Mouse (Mus musculus) limb, embryonic 12.5 days (tissue): ENCODE data around the gene Mipol1. TPM values are rescaled to one million over a fixed set of nuclear protein-coding genes. Genes with fewer than 3 reads are reported as not detected.
"Not testable (repeated sequence)": the region's sequence is repeated elsewhere in the genome, so short reads cannot be mapped to it uniquely, and the experiment has no call there.

Experiments
- ATAC-seq: fragments of 200-750 bp; cut with Nextera tagmentation; 2 replicates; pipeline ENCODE4 v1.8.0; 2017; ENCODE audit warnings: low read depth, moderate TSS enrichment; ENCODE audit not compliant: insufficient number of reproducible peaks, insufficient read depth, low FRiP score, low TSS enrichment
- H3K27ac ChIP-seq: fragments of 300-500 bp; sonication (generic); 2 replicates; pipeline ENCODE4 v1.5.1; 2016; ENCODE audit warnings: mild to moderate bottlenecking, moderate library complexity
- H3K27me3 ChIP-seq: fragments of 300-500 bp; sonication (generic); 2 replicates; pipeline ENCODE4 v1.6.1; 2016; ENCODE audit warnings: mild to moderate bottlenecking, moderate library complexity
- H3K36me3 ChIP-seq: fragments of 300-500 bp; sonication (generic); 2 replicates; pipeline ENCODE4 v1.6.1; 2016; ENCODE audit warnings: mild to moderate bottlenecking, moderate library complexity
- H3K4me1 ChIP-seq: fragments of 300-500 bp; sonication (generic); replicated peaks from 2 replicates; pipeline ENCODE4 v1.6.1; 2016
- H3K4me2 ChIP-seq: fragments of 300-500 bp; sonication (generic); 2 replicates; pipeline ENCODE4 v1.6.1; 2016; ENCODE audit warnings: mild to moderate bottlenecking, moderate library complexity
- H3K4me3 ChIP-seq: fragments of 300-500 bp; sonication (generic); replicated peaks from 2 replicates; pipeline ENCODE4 v1.5.1; 2016; ENCODE audit warnings: mild to moderate bottlenecking
- H3K9ac ChIP-seq: fragments of 300-500 bp; sonication (generic); replicated peaks from 2 replicates; pipeline ENCODE4 v1.6.1; 2016; ENCODE audit warnings: mild to moderate bottlenecking, moderate library complexity
- H3K9me3 ChIP-seq: fragments of 300-500 bp; sonication (generic); 2 replicates; pipeline ENCODE4 v1.6.1; 2016; ENCODE audit warnings: mild to moderate bottlenecking, moderate library complexity
- WGBS: fragments of 180-500 bp; shearing (Covaris S2); methylation state at CpG from one replicate; pipeline ENCODE4 v1.1.7; 2016; 5-methylcytosine and 5-hydroxymethylcytosine counted together
- polyA plus RNA-seq: library from polyadenylated mRNA; unstranded; fragments of >200 nt; fragmentation: Nextera tagmentation; extraction: Ambion mirVana; gene quantifications from 2 replicates; pipeline ENCODE4 v1.2.1, GENCODE M21; 2016

Gene Mipol1
- polyA plus RNA-seq, 1 experiment from 2014 or later: 8.9 TPM

DNA sequence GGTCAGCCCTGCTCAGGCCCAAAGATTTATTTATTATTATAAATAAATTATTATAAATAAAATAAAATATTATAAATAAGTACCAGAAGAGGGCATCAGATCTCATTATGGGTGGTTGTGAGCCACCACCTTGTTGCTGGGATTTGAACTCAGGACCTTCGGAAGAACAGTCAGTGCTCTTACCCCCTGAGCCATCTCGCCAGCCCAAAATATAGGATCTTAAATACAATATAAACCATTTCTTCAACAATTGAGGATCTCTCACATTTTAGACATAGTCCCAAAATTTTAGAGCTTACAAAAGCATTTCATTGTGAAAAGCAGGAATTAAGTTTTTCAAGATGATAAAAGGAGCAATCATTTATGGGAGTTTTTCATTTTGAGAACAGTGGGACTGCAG is 30.8 kb upstream of the Mipol1 start:
- H3K4me3 ChIP-seq: no peak overlapping the region
- H3K4me1 ChIP-seq: no peaks in the 10 kb centered on the region; the same call in 1 of the 2 replicates
- H3K36me3 ChIP-seq: no peaks in the 10 kb centered on the region
- ATAC-seq: no peak
- H3K4me2 ChIP-seq: no peak overlapping the region
- WGBS: 93% methylated on average over 2 of the region's 2 CpGs
- no peaks in the 10 kb centered on the region for H3K9me3 ChIP-seq
- no peak overlapping the region for H3K9ac ChIP-seq
- peaks cover 29% of the 10 kb centered on the region for H3K27me3 ChIP-seq
- H3K27ac ChIP-seq: no peak overlapping the region

DNA sequence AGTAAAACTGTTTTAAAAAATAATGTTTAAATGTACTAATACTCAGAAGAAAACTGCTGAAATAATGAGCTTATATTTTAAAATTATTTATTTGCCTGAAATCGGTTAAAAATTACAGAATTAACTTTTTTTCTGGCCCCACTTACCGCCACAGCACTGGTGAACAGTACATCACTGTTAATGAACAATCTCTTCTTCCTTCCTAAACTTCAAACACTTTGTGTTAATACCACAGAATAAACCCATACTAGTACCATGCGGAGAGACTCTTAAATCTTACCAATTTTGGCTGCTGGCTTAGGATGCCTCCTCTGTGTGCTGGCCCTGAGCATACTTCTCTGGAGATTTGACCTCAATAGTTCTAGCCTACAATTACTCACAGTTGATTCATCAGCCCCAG is 28.3 kb upstream of the Mipol1 start:
- Histone ChIP-seq H3K4me1 (no peaks in the 10 kb centered on the region; the same call in 1 of the 2 replicates), H3K27me3 (peaks cover 17% of the 10 kb centered on the region), H3K4me2 (no peak overlapping the region), H3K9me3 (no peaks in the 10 kb centered on the region), H3K4me3 (no peak overlapping the region), H3K9ac (no peak overlapping the region), H3K27ac (no peak overlapping the region), H3K36me3 (no peaks in the 10 kb centered on the region)
- ATAC-seq: no peak
- 90% methylated on average over 3 of the region's 3 CpGs for WGBS

DNA sequence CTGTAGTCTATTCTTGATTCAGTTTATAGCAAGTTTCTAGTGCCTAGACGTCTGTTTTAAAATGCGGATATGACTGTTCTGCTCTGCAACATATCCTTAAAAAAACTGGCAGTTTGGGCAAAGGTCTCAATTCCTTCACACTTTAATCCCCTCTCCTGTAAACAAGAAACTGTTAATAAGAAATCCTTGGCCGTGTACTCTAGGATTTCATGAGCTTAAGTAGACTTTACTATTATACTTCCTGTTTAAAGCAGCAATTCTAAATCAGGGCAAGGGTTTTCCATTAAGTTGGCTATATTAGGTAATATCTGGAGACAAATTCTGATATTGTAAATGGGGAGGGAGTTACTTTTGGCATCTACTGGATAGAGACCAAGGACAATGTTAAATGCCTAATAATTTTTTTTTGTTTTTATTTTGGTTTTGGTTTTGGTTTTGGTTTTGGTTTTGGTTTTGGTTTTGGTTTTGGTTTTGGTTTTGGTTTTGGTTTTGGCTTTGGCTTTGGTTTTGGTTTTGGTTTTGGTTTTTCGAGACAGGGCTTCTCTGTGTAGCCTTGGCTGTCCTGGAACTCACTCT is 25.9 kb upstream of the Mipol1 start:
- WGBS: 83% methylated on average over 4 of the region's 4 CpGs
- Histone ChIP-seq H3K4me2 (no peak overlapping the region), H3K4me3 (no peak overlapping the region), H3K9ac (no peak overlapping the region), H3K27ac (no peak overlapping the region), H3K9me3 (no peaks in the 10 kb centered on the region), H3K27me3 (no peaks in the 10 kb centered on the region), H3K36me3 (no peaks in the 10 kb centered on the region), H3K4me1 (no peaks in the 10 kb centered on the region)
- ATAC-seq: no peak

DNA sequence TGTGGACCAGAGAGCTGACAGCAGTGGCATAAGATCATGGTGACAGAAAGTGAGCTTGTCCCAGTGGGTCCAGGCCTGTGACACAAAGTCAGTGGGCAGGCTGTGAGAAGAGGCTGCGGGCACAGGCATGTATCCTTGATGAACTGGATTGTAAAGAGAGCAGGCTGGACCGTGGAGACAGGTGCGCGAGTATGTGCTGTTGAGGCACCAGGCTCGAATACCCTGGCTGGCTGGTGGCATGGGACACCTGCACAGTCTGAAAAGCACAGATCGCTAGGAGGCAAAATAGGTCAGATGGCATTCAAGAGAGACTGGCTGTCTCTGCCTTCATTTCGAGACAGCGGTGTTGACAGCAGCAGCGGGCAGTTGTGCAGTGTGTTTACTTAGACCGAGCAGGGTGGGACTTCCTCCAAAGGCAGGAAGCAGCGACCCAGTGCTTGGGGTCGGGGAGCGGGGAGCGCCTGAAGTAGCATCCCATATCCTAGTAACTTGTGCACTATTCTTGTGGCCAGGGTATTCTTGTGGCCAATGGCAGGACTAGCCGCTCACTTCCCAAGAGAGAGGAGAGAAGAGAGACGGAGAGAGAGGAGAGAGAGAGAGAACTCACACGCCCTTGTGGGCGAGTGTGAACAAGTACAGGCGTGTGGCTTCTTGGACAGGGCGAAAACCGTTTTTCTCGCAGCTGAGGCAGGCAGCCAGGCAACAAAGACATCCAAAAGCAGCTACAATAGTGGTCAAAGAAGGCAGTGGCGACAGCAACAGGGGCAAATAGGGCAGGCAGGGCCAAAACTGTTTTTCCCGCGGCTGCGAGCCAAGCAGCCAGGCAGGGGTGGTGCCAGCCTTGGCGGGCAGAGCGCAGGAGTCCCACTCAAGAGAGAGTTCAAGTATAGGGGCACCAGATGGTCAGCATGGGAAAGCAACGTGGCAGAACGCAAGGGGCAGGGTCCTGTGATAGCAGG is 18.6 kb upstream of the Mipol1 start:
- peak overlapping the region; percentile 71 for H3K9ac ChIP-seq
- peak; percentile 56; the same call in 1 of the 2 replicates for ATAC-seq
- no peaks in the 10 kb centered on the region for H3K36me3 ChIP-seq
- H3K9me3 ChIP-seq: no peaks in the 10 kb centered on the region
- peak overlapping the region; percentile 81 for H3K4me2 ChIP-seq
- peak overlapping the region; percentile 51 for H3K4me3 ChIP-seq
- WGBS: 8% methylated on average over 30 of the region's 30 CpGs
- no peaks in the 10 kb centered on the region; the same call in 1 of the 2 replicates for H3K27me3 ChIP-seq
- H3K4me1 ChIP-seq: no peaks in the 10 kb centered on the region; the same call in 1 of the 2 replicates
- H3K27ac ChIP-seq: no peak overlapping the region

DNA sequence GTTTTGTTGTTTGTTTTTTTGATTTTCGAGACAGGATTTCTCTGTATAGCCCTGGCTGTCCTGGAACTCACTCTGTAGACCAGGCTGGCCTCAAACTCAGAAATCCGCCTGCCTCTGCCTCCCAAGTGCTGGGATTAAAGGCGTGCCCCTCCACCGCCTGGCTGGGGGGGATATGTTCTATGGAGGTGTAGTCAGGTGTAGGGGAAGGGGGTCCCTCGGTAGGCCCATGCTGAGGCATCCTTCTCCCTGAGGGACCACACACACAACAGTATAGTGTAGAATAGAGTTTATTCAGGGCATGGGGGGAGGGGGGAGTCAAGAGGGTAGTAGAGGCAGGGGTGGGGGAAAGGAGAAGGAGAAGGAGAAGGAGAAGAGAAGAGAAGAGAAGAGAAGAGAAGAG is 17.8 kb upstream of the Mipol1 start:
- not testable (repeated sequence) for H3K27ac ChIP-seq
- WGBS: 78% methylated on average over 5 of the region's 5 CpGs

DNA sequence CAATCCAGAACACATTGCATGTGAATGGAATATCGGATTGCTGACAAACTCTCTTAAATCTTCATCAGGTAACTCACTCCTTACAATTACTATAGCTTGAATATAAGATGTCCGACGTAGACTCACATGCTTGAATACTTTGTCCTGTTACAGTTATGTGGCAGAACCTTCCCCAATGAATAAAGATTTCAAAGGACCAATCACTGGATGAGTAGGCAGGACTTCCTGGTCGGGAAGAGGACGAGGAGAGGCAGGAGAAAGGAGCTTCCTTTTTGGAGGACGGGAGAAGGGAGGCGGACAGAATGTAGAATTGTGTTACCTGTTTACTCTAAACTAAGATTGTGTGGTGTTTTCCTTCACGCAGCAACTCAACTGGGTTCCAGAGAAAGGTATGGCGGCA is 3.8 kb upstream of the Mipol1 start:
- ATAC-seq: no peak
- H3K4me3 ChIP-seq: no peak overlapping the region
- no peaks in the 10 kb centered on the region for H3K9me3 ChIP-seq
- H3K27ac ChIP-seq: no peak overlapping the region
- WGBS: 87% methylated on average over 9 of the region's 9 CpGs
- peaks cover 4% of the 10 kb centered on the region; the same call in 1 of the 2 replicates for H3K4me1 ChIP-seq
- H3K36me3 ChIP-seq: no peaks in the 10 kb centered on the region
- H3K4me2 ChIP-seq: no peak overlapping the region
- H3K27me3 ChIP-seq: no peaks in the 10 kb centered on the region
- H3K9ac ChIP-seq: no peak overlapping the region

More for the DNA sequence above, 17.8 kb upstream of the Mipol1 start:
- ATAC-seq, H3K36me3 ChIP-seq, H3K9ac ChIP-seq, H3K4me2 ChIP-seq, H3K4me3 ChIP-seq, H3K27me3 ChIP-seq, H3K9me3 ChIP-seq, H3K4me1 ChIP-seq: not testable (repeated sequence)

DNA sequence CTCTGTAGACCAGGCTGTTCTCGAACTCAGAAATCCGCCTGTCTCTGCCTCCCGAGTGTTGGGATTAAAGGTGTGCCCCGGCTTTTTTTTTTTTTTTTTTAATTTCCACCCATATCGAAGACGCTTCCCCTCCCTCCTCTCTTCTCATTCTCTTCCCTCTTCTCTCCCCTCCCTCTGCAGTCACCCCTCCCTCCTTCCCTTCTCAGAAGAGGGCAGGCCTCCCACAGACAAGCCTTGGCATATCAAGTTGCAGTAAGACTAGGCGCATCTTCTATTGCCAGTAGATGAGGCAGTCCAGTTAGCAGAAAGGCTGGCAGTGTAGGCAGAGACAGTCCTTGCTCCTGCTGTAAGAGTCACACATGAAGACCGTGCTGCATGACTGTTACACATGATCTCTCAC is 2.5 kb upstream of the Mipol1 start:
- no peak overlapping the region for H3K27ac ChIP-seq
- no peak overlapping the region for H3K9ac ChIP-seq
- no peak for ATAC-seq
- H3K36me3 ChIP-seq: no peaks in the 10 kb centered on the region
- no peak overlapping the region for H3K4me2 ChIP-seq
- no peaks in the 10 kb centered on the region for H3K27me3 ChIP-seq
- 84% methylated on average over 4 of the region's 8 CpGs for WGBS
- H3K4me1 ChIP-seq: peaks cover 7% of the 10 kb centered on the region; the same call in 1 of the 2 replicates
- H3K9me3 ChIP-seq: no peaks in the 10 kb centered on the region
- H3K4me3 ChIP-seq: no peak overlapping the region

DNA sequence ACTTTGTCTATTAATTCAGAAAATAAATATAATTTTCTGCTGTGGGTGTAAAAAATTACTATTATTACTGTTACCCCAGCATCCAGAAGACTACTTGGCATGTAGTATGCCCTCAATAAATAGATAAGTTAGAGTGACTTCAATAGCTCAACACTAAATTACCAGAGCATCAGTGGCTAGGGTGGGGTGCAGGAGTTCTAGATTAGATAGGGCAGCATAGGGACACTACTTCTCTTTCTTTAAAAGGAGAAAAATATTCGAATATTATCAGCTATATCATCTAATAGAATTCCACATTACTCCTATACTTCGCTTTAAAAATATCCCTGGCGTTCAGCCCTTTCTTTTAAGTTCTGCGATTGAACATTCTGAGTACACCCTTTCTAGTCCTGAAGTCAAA is 524 bp upstream of the Mipol1 start:
- Histone ChIP-seq H3K4me3 (peak overlapping the region; percentile 73), H3K36me3 (0 out of 2 replicates have a peak, but pooled peaks cover 3% of the 10 kb centered on the region), H3K9me3 (no peaks in the 10 kb centered on the region), H3K27me3 (no peaks in the 10 kb centered on the region), H3K9ac (peak overlapping the region; percentile 79; the same call in 1 of the 2 replicates), H3K4me1 (peaks cover 7% of the 10 kb centered on the region; the same call in 1 of the 2 replicates), H3K27ac (peak overlapping the region; percentile 95; the same call in 1 of the 2 replicates), H3K4me2 (peak overlapping the region; percentile 57)
- WGBS: 37% methylated on average over 4 of the region's 4 CpGs
- 0 out of 2 replicates have a peak, but pooled peaks have one; percentile 3 for ATAC-seq

DNA sequence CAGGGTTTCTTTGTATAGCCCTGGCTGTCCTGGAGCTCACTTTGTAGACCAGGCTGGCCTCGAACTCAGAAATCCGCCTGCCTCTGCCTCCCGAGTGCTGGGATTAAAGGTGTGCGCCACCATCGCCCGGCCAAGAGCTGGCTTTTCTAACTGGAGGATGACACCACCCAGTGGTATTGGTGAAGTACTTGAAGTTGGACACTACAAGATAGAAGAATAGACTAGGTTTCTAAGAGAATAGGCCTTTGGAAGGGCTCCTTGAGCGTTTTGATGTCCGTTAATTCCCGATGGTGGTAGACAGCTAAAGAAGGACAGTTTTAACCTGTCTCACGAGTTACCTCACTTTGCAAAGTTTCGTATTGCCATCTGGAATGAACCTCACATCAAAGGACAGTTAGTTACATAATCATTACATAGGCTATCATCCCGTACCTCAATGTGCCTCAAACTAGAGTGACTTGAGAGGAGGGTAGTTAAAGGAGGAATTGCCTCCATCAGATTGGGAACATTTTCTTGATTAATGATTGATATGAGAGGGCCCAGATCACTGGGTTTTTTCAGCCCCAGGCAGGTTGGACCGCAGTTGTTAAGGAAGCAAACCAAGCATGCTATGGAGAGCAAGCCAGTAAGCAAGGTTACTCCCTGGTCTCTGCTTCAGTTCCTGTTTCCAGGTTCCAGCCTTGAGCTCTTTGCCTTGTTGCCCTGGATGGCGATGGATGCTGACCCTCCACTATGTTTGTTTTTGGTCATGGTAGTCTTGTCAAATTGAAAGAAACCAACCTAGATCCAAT is 1.1 kb downstream of the Mipol1 start:
- peak overlapping the region; percentile 79 for H3K9ac ChIP-seq
- 0 out of 2 replicates have a peak overlapping the region, but pooled peaks have one; percentile 95 for H3K27ac ChIP-seq
- H3K36me3 ChIP-seq: 0 out of 2 replicates have a peak, but pooled peaks cover 8% of the 10 kb centered on the region
- peak overlapping the region; percentile 73 for H3K4me3 ChIP-seq
- no peak for ATAC-seq
- H3K27me3 ChIP-seq: no peaks in the 10 kb centered on the region
- H3K9me3 ChIP-seq: no peaks in the 10 kb centered on the region
- peaks cover 7% of the 10 kb centered on the region; the same call in 1 of the 2 replicates for H3K4me1 ChIP-seq
- H3K4me2 ChIP-seq: peak overlapping the region; percentile 57
- WGBS: 77% methylated on average over 14 of the region's 14 CpGs

DNA sequence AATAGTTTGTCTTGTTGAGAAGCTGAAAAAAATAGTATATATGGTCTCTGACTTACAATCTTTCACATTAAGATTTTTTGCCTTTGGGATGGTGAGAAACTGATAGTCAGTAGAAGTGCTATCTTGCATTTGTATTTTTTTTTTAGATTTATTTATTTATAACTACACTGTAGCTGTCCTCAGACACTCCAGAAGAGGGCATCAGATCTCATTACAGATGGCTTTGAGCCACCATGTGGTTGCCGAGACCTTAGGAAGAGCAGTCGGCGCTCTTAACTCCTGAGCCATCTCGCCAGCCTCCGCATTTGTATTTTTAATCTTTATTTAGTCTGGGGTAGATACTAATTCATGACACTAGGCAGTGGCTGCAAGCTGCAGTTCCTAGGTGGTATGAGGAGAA is 3.2 kb downstream of the Mipol1 start:
- H3K4me3 ChIP-seq: no peak overlapping the region
- no peaks in the 10 kb centered on the region for H3K27me3 ChIP-seq
- no peak for ATAC-seq
- 88% methylated on average over 5 of the region's 5 CpGs for WGBS
- H3K4me2 ChIP-seq: no peak overlapping the region
- no peak overlapping the region for H3K9ac ChIP-seq
- no peaks in the 10 kb centered on the region for H3K9me3 ChIP-seq
- peaks cover 12% of the 10 kb centered on the region for H3K36me3 ChIP-seq
- H3K27ac ChIP-seq: no peak overlapping the region
- H3K4me1 ChIP-seq: peaks cover 7% of the 10 kb centered on the region; the same call in 1 of the 2 replicates
